Mouse (Mus musculus): ENCODE measurements at regions not wholly inside any gene's neighbourhood (a gene's known extent, or its start where the extent isn't known, plus 50 kb on each side); places are given as distances from the start of the nearest gene placed in this dataset.

DNA sequence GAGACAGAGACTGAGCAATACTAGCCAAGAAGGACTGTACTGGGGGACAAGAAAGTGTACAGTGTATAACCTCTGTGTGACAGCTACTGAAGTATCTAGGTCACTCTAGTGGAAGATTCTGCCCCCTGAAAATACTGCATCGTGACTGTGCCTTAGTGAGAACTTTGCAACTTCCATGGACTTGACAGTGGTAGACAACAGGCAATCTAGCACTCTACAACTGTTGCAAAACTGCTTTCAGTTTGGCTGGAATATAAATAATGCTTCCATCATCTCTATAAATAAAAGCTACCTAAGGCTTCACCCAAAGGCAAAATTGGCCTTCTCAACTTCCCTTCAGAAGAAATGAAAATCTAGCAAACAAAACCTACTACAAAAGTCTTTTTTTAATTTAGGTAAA is 74.6 kb upstream of the Tent5a start:
- Histone ChIP-seq H3K4me2 (ENCODE audit: low read depth, severe bottlenecking) (no peak overlapping the region), H3K36me3 (ENCODE audit: control insufficient read depth, insufficient read depth, low read length) (no peaks in the 10 kb centered on the region), H3K9ac (ENCODE audit: low read length) (no peak overlapping the region), H3K4me3 (ENCODE audit: low read depth, low read length) (no peak overlapping the region), H3K9me3 (ENCODE audit: control insufficient read depth, low read length) (no peaks in the 10 kb centered on the region), H3K27me3 (ENCODE audit: control insufficient read depth, insufficient read depth, low read length) (no peaks in the 10 kb centered on the region), H3K4me1 (ENCODE audit: control insufficient read depth, insufficient read depth, low read length) (no peaks in the 10 kb centered on the region), H3K27ac (replicated peaks; ENCODE audit: low read depth, low read length) (no peak overlapping the region)
- 83% methylated on average over 1 of the region's 1 CpGs for WGBS
- DNase-seq (ENCODE audit: low spot score): no peak
- no peak for ATAC-seq (ENCODE audit: insufficient number of reproducible peaks, low FRiP score, low TSS enrichment, low read depth)

DNA sequence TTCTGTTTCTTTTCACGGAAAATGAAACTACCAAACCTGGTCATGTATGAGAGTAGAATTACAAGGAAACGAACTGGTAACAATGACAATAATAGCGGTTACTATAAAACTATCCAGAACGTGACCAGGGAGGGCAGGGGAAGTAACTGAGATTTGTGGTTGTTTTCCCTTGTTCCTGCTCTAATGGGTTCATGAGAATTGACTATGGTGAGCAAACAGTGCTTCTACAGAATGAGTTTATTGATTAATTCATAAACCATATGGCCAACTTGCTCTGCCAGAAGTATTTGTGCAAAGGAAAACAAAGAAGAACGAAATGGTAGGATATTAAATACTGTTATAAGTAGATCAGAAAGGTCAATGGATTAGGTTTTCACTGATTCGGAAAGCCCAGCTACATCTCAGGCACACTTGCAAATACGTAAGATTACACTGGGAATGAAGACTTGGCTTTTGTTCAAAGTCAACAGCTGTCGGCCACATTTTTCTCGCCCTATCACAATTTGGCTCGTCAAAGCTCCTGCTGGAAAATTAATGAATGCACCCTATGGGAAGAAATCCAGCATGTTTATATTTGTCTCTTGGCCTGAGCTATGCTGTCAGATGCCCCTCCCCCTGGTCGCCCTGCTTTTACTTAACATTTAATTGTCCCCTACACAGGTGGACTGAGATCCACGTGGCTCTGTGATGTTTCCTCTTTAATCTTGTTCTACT is 73.6 kb upstream of the Tent5a start:
- Histone ChIP-seq H3K9ac (ENCODE audit: low read length) (no peak overlapping the region), H3K4me3 (ENCODE audit: low read depth, low read length) (no peak overlapping the region), H3K36me3 (ENCODE audit: control insufficient read depth, insufficient read depth, low read length) (no peaks in the 10 kb centered on the region), H3K4me1 (ENCODE audit: control insufficient read depth, insufficient read depth, low read length) (no peaks in the 10 kb centered on the region), H3K27me3 (ENCODE audit: control insufficient read depth, insufficient read depth, low read length) (no peaks in the 10 kb centered on the region), H3K4me2 (ENCODE audit: low read depth, severe bottlenecking) (no peak overlapping the region), H3K9me3 (ENCODE audit: control insufficient read depth, low read length) (no peaks in the 10 kb centered on the region), H3K27ac (replicated peaks; ENCODE audit: low read depth, low read length) (no peak overlapping the region)
- ATAC-seq (ENCODE audit: insufficient number of reproducible peaks, low FRiP score, low TSS enrichment, low read depth): no peak
- no peak for DNase-seq (ENCODE audit: low spot score)
- WGBS: 68% methylated on average over 12 of the region's 12 CpGs

DNA sequence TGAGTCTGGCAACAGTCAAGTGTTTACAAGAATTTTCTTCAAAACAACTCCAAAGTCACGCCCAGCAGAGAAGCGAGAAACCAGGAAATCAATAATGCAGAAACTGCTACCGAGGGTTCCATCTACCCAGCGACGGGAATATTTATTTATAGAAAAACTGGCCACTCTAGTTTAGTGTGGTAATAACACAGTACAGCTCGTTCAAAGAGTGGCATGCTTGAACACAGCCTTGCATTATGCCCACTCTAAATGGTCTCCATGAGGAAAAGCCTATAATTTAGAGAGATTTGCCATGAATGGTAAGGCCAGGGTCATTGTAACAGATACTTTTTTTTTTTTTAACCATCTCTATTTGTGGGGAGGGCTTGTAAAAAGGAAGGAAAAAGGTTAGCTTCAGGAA is 67.8 kb upstream of the Tent5a start:
- Histone ChIP-seq H3K27me3 (ENCODE audit: control insufficient read depth, insufficient read depth, low read length) (no peaks in the 10 kb centered on the region), H3K4me3 (ENCODE audit: low read depth, low read length) (no peak overlapping the region), H3K9ac (ENCODE audit: low read length) (no peak overlapping the region), H3K36me3 (ENCODE audit: control insufficient read depth, insufficient read depth, low read length) (no peaks in the 10 kb centered on the region), H3K9me3 (ENCODE audit: control insufficient read depth, low read length) (no peaks in the 10 kb centered on the region), H3K4me1 (ENCODE audit: control insufficient read depth, insufficient read depth, low read length) (no peaks in the 10 kb centered on the region), H3K27ac (replicated peaks; ENCODE audit: low read depth, low read length) (no peak overlapping the region), H3K4me2 (ENCODE audit: low read depth, severe bottlenecking) (no peak overlapping the region)
- 79% methylated on average over 6 of the region's 6 CpGs for WGBS
- ATAC-seq (ENCODE audit: insufficient number of reproducible peaks, low FRiP score, low TSS enrichment, low read depth) (no peak), DNase-seq (ENCODE audit: low spot score) (no peak)

DNA sequence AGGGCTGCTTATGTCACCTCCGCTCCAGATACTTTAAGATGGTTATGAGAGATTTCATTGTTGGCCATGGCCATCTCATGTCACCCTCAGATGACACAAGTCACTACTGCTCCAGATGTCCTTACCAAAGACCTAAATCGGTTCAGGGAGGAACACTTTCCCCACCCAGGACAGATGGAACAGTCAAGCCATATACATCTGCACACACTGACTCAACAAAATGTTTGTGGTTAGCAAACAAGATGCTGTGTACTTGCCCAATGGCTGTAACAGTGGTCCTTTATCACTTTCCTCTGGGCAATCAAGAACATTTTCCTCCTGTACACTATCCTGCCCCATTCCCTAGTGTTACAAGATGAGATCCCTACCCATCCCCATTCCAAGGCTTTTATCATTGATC is 64.1 kb upstream of the Tent5a start:
- H3K9me3 ChIP-seq (ENCODE audit: control insufficient read depth, low read length): no peaks in the 10 kb centered on the region
- WGBS: 86% methylated on average over 2 of the region's 2 CpGs
- H3K4me2 ChIP-seq (ENCODE audit: low read depth, severe bottlenecking): no peak overlapping the region
- no peak overlapping the region for H3K9ac ChIP-seq (ENCODE audit: low read length)
- no peak overlapping the region for H3K27ac ChIP-seq (replicated peaks; ENCODE audit: low read depth, low read length)
- no peaks in the 10 kb centered on the region for H3K27me3 ChIP-seq (ENCODE audit: control insufficient read depth, insufficient read depth, low read length)
- H3K36me3 ChIP-seq (ENCODE audit: control insufficient read depth, insufficient read depth, low read length): no peaks in the 10 kb centered on the region
- H3K4me3 ChIP-seq (ENCODE audit: low read depth, low read length): no peak overlapping the region
- no peak for DNase-seq (ENCODE audit: low spot score)
- H3K4me1 ChIP-seq (ENCODE audit: control insufficient read depth, insufficient read depth, low read length): no peaks in the 10 kb centered on the region
- no peak for ATAC-seq (ENCODE audit: insufficient number of reproducible peaks, low FRiP score, low TSS enrichment, low read depth)

DNA sequence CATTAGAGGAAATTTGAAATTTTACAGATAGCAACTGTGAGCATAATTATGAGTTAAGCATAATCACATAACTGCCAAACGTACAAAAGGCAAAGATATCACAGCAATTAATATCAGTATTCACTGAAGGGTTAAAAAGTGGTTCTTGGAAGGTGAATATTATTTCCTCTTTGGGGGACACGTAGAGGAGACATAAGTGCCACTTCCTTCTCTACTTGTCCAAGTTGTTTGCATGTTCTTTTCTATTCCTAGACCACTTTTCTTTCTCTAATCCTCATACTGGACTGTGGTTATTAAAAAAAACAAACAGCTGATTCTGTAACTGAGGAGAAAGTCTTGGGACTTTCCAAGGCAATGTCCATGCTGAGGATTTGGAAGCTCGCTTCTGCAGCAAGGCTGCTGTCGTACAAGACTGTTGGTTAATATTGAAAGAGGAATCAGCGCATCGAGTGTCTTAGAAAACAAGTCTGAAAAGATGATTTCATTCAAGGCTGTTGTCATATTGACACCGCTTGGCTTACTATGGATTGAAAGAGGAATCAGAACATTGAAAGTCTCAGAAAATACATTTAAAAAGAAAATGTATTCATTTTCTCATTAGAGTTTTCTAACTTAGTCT is 61.7 kb upstream of the Tent5a start:
- no peak for ATAC-seq (ENCODE audit: insufficient number of reproducible peaks, low FRiP score, low TSS enrichment, low read depth)
- H3K27me3 ChIP-seq (ENCODE audit: control insufficient read depth, insufficient read depth, low read length): no peaks in the 10 kb centered on the region
- no peaks in the 10 kb centered on the region for H3K4me1 ChIP-seq (ENCODE audit: control insufficient read depth, insufficient read depth, low read length)

DNA sequence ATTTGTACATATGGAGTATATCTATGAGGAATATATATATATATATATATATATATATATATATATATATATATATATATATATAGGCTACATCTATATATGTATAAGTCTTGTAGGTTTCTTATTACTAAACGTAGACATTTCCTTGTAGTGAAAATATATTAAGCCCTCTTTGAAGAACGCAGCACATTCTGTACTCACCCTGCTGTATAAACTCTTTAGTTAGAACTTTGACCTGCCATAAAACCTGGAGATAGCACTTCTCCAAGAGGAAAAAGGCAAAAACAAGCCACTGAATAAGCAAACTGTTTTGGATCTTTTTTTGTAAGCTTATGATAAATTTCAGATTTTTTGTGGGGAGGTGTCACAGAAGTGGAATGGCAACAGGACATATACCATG is 55.3 kb upstream of the Tent5a start:
- Histone ChIP-seq H3K4me3 (ENCODE audit: low read depth, low read length) (no peak overlapping the region), H3K9ac (ENCODE audit: low read length) (no peak overlapping the region), H3K36me3 (ENCODE audit: control insufficient read depth, insufficient read depth, low read length) (no peaks in the 10 kb centered on the region), H3K4me2 (ENCODE audit: low read depth, severe bottlenecking) (no peak overlapping the region), H3K9me3 (ENCODE audit: control insufficient read depth, low read length) (no peaks in the 10 kb centered on the region), H3K27ac (replicated peaks; ENCODE audit: low read depth, low read length) (no peak overlapping the region), H3K27me3 (ENCODE audit: control insufficient read depth, insufficient read depth, low read length) (no peaks in the 10 kb centered on the region), H3K4me1 (ENCODE audit: control insufficient read depth, insufficient read depth, low read length) (no peaks in the 10 kb centered on the region)
- ATAC-seq (ENCODE audit: insufficient number of reproducible peaks, low FRiP score, low TSS enrichment, low read depth) (no peak), DNase-seq (ENCODE audit: low spot score) (no peak)
- WGBS: 86% methylated on average over 2 of the region's 2 CpGs

More for the DNA sequence above, 61.7 kb upstream of the Tent5a start:
- DNase-seq (ENCODE audit: low spot score): no peak
- Histone ChIP-seq H3K9ac (ENCODE audit: low read length) (no peak overlapping the region), H3K27ac (replicated peaks; ENCODE audit: low read depth, low read length) (no peak overlapping the region), H3K36me3 (ENCODE audit: control insufficient read depth, insufficient read depth, low read length) (no peaks in the 10 kb centered on the region), H3K4me3 (ENCODE audit: low read depth, low read length) (no peak overlapping the region), H3K9me3 (ENCODE audit: control insufficient read depth, low read length) (no peaks in the 10 kb centered on the region), H3K4me2 (ENCODE audit: low read depth, severe bottlenecking) (no peak overlapping the region)
- WGBS: 90% methylated on average over 7 of the region's 7 CpGs

DNA sequence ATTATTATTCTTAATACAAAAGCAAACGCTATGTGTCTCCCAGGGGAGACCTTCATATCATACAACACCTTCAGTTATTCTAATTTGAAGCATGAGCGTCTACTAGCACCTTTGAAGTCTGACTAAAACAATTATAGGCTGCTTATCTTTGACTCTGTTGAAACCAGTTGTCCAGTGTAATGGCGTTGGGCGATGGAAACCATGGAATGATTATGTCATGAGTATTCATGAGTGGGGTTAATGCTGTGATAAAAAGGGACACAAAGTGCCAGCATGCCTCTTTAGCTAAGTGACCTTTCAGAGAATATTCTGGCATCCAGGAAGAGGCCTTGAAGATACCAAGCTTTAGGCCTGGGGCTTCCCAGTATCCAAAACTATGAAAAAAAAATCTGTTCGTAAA is 53.6 kb upstream of the Tent5a start:
- Histone ChIP-seq H3K36me3 (ENCODE audit: control insufficient read depth, insufficient read depth, low read length) (no peaks in the 10 kb centered on the region), H3K4me2 (ENCODE audit: low read depth, severe bottlenecking) (no peak overlapping the region), H3K27ac (replicated peaks; ENCODE audit: low read depth, low read length) (no peak overlapping the region), H3K27me3 (ENCODE audit: control insufficient read depth, insufficient read depth, low read length) (no peaks in the 10 kb centered on the region), H3K4me3 (ENCODE audit: low read depth, low read length) (no peak overlapping the region), H3K4me1 (ENCODE audit: control insufficient read depth, insufficient read depth, low read length) (no peaks in the 10 kb centered on the region), H3K9me3 (ENCODE audit: control insufficient read depth, low read length) (no peaks in the 10 kb centered on the region), H3K9ac (ENCODE audit: low read length) (no peak overlapping the region)
- WGBS: 74% methylated on average over 5 of the region's 5 CpGs
- ATAC-seq (ENCODE audit: insufficient number of reproducible peaks, low FRiP score, low TSS enrichment, low read depth) (no peak), DNase-seq (ENCODE audit: low spot score) (no peak)

DNA sequence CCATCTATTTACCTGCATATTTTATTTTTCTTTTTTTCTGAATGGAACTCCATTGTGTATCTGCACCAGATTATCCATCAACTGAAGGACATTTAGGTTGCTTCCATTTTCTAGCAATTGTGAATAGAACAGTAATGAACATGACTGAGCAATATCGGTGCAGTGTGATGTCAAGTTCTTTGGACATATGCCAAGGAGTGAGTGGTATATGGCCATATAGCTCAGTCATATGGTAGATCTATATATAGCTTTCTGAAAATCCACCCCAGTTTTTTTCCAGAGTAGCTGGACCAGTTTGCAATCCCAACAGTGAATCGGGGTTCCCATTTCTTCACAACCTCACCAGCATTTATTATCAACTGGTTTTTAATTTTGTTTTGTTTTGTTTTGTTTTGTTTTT is 52.0 kb upstream of the Tent5a start:
- Histone ChIP-seq H3K4me1 (ENCODE audit: control insufficient read depth, insufficient read depth, low read length) (no peaks in the 10 kb centered on the region), H3K4me2 (ENCODE audit: low read depth, severe bottlenecking) (no peak overlapping the region), H3K27ac (replicated peaks; ENCODE audit: low read depth, low read length) (no peak overlapping the region), H3K36me3 (ENCODE audit: control insufficient read depth, insufficient read depth, low read length) (no peaks in the 10 kb centered on the region), H3K9me3 (ENCODE audit: control insufficient read depth, low read length) (no peaks in the 10 kb centered on the region), H3K27me3 (ENCODE audit: control insufficient read depth, insufficient read depth, low read length) (no peaks in the 10 kb centered on the region), H3K4me3 (ENCODE audit: low read depth, low read length) (no peak overlapping the region), H3K9ac (ENCODE audit: low read length) (no peak overlapping the region)
- WGBS: 86% methylated on average over 2 of the region's 2 CpGs
- ATAC-seq (ENCODE audit: insufficient number of reproducible peaks, low FRiP score, low TSS enrichment, low read depth): no peak
- no peak for DNase-seq (ENCODE audit: low spot score)

All from limb, embryonic 11.5 days (tissue).